Mouse (Mus musculus) embryo, embryonic 10 days (tissue): ENCODE measurements around the gene Mastl.
A peak's percentile ranks its signal among the peaks of the same experiment; 100 is the strongest.

Experiments used
- DNase-seq: peaks from one replicate; pipeline ENCODE4 v3.0.0-alpha.2; 2015; ENCODE audit warnings: low spot score

Mastl gene

DNA sequence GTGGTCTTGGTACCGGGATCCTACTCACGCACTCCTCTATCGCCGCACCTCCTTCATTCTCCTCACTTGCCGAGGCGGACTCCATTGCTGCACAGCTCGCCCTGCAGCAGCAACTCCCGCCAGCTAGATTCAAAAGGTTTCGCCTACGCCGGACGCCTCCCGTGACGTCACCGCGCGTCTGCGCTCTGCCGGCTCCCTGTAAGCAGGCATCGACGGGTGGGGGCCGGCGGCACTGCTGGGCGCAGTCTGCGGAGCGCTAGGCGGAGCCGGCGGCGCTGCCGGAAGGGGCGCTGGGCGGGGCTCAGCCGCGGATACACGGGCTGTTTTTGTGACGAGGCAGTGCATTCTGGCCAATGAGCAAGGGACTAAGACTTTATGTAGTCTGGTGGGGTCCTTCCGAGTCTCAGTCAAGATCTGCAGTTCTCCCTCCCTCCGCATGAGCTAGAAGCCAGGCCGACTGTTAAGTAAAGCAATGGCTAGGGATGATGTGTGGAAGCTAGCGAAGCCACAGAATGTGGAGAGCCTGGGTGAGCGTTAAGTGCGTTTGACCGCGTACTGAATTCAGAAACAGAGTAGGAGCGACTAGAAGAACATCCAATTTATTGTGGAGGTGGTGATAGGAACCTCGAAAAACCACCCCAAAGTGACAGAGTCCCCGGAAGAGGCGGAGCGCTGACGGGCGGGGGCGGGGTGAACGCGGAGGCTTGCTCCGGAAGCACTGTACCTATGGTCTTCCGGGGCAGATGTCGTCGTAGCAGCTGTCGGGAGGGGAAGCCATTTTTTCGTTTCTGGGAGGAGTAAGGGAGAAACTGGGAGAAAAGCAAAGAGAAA lies at the start of gene Mastl, which contains the start of gene Yme1l1:
TSS of gene Mastl (minus strand) at position 248 of the 831 bp plus-strand sequence.
TSS of gene Yme1l1 (plus strand) at position 593 of the 831 bp plus-strand sequence.
- DNase-seq: peak; percentile 99

DNA sequence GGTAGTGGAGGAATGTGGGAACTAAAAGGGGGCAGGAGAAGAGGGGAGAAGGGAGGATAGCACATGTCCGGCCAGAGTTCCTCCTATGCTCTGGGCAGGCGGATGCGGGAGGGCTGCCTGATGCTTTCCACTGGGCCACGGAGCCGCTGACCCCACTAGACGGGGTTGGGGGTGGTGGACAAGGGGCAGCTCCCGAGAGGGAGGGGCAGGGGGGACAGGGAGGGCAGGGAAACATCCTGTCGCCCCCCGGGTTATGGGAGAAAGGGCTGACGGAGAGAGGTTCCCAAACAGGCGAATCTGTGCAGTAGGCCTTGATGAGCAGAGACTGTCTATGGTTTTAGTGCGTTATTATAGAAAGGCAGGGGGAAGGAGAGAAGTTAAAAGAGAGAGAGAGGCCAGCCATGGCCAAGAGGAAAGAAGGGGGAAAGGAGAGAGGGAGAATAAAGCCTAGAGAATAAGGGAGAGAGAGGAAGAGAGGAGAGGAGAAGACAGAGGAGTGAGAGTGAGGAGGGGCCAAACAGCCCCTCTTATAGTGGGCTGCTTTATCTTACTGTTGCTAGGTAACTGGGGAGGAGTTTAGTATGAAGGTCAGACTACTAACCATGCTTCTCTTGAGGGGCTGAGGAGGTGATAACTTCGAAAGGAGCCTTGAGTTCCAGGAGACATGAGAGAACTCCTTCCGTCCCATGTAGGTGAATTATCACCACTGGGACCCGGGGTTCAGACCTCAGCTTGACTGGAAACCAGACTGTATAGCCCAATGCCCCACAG lies 47.3 kb upstream of the Mastl start:
- DNase-seq: no peak

DNA sequence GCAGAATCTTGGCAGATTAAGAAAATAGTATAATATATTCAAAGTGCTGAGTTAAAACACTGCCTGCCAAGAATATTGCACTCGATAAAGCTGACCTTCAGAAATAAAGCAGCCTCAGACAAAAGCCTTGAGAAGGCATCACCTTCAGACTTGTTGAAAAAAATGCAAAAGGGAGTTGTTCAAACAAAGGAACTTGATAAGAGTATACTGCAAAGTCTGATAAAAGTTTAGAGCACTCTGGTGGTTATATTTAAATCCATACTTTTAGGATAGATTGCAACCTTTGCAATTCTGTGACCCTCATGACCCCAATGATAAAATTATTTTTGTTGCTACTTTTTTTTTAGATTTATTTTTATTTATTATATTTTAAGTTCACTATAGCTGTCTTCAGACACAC lies 45.2 kb upstream of the Mastl start:
- DNase-seq: no peak

DNA sequence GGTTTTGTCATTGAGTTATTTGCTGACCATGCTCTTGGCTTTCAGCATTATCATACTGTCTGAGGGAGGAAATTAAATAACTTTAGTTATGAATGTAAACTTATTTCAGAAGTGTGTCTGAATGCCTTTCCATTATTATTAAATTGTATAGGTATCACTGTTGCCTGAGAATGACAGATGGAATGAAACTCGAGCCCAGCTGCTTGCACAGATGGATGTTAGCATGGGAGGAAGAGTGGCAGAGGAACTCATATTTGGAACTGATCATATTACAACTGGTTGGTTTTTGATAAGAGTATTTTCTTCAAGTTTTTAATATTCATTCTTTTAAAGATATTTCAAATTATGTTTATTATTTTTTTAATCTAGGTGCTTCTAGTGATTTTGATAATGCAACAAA lies 38.5 kb upstream of the Mastl start:
- no peak for DNase-seq

DNA sequence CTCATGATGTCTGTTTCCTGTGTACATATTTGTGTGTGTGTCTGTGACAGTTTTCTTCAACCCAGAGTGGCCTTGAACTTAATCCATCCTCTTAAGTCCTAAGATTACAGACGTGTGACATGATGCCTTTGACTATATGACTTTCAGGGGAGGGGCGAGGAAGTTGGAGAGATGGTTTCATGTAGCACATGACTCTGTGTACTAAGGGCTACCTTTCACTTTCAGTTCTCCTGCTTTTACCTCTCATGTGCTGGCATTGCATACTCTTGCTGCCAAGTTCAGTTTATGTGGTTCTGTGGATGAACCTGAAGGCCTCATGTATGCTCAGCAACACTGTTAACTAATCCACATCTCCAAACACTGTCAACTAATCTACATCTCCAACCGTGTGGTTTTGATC lies 16.5 kb upstream of the Mastl start:
- no peak for DNase-seq

DNA sequence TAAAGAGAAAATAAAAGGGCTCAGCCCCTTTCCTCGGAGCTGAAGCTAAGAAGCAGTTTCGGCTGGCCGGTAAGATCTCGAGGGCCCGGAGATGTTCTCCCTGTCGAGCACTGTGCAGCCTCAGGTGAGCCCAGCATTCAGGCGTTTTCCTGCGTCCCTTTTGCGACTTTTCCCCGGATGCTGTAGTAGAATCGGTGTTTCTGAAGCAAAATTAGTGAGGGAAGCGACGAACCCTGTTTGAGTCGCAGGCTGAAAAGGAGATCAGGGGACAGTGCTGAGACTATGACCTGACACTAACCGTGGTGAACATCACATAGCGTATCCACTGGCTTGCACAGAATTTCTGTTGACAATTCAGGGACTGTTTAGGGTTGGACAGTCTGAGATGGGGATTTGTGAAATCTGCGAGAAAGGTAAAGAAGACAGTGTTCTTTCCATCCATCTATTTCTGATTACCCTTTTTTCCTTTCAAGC lies 821 bp upstream of the Mastl start:
- DNase-seq: peak; percentile 15

DNA sequence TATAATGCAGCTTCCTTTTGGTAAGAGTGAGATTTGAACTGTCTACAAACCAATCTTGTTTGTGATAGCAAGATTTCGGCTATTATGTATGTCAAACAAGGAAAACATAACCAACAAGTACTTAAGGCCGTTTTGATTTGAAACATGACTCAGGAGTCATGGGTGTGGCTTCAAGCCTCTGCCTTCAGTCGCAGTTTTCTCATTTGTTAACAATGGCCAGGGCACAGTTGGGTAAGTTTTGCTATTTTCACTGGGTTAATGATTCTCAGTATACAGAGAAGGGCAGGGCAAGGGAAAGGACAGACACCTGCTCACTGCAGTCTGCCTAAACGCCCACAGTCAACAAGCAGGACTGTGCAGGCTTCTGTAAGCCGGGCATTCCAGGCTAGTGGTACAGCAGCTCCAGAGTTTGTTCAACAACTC lies 614 bp downstream of the Mastl start:
- peak; percentile 40 for DNase-seq

DNA sequence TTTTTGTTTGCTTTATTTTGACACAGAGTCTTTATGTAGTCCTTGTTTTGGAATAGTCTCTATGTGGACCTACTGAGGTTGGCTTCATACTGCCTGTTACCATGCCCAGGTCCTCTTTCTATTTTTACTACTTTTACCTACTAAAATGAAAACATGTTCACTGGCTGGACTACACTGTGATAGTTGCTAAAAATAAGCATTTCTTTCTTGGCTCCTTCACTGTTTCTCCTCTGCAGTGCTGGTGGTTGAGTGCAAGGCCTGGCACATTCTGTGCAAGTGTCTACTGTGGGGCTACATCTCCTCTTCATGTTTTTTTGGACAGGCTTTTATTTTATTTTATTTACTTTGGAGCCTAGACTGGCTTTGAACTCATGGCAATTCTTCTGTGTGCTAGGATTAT lies 36.3 kb downstream of the Mastl start:
- DNase-seq: no peak

DNA sequence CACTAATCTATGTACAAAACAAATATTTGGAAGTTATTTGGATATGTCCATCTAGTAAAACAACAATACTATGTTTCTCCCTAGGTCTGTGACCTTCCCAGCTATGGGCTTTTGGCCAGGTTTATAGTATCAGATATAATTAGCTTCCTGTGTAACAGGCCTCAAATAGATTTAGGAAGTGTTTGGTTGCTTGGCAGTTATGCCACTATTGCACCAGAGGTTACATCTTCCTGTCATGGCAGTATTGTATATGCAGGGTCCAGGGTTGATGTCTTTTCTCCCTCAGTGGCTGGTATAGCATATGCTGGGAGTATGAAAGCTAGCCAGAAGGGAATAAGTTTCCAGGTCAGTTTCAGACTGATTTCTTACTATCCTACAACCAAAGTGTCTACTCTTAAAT lies 53.6 kb downstream of the Mastl start:
- no peak for DNase-seq

DNA sequence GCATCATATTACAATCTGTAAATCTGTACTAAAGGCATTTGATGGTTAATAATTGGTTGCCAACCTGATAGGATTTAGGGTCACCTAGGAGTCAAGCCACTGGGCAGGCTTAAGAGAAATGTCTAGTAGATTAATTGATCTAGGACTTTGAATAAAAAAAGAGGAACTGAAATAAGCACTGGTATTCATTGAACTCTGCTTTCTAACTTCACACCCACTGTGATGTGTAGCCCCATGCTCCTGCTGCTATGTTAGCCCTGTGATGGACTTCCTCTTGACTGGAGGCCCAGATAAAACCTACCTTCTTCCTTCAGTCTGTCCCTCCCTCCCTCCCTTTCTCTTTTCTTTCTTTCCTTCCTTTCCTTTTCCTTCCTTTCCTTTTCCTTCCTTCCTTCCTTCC lies 58.8 kb downstream of the Mastl start:
- no peak for DNase-seq

DNA sequence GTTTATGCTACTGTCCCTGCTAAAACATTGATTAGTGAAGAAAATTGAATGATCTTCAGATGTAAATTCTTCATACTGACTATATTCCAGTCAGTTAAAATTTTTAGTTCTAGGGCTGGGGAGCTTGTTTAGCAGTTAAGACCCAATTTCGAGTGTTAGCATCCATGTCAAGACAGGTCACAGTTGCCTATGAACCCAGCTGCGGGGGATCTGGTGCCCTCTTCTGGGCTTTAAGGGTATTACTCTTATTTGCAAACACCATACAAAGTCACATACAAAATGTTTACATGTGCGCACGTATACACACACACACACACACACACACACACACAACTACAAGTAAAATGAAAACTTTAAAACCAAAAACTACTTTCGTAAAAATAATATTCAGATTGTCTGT lies 63.6 kb downstream of the Mastl start:
- DNase-seq: no peak

DNA sequence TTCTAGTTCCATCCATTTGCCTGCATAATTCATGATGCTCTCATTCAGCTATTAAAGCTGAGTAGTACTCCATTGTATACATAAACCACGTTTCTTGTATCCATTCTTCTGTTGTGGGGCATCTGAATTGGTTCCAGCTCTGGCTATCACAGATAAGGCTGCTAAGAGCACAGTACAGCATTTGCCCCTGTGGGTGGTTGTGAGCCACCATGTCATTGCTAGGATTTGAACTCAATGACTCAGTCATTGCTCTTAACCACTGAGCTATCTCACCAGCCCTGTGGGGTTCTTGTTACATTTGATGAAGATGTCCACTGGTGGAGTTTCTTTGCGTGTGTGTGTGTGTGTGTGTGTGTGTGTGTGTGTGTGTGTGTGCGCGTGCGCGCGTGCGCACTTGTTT lies 71.3 kb downstream of the Mastl start:
- no peak for DNase-seq

DNA sequence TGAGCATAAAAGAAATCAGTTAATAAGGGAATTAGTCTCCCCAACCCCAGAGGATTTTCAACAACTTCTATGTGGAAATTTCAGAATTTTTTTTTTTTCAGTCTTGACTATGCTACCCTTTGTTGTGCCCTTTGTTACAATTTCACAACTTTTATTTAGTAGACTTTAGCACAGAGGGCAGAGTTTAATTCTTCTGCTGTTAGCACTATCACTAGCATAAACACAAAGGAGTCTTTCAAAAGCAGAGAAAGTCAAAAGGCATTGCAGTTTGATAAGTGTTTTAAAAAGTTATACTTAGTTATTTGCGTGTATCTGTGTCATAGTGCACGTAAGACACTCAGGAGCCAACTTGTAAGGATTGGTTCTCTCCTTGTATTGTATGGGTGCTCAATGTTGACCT lies 77.2 kb downstream of the Mastl start:
- no peak for DNase-seq

DNA sequence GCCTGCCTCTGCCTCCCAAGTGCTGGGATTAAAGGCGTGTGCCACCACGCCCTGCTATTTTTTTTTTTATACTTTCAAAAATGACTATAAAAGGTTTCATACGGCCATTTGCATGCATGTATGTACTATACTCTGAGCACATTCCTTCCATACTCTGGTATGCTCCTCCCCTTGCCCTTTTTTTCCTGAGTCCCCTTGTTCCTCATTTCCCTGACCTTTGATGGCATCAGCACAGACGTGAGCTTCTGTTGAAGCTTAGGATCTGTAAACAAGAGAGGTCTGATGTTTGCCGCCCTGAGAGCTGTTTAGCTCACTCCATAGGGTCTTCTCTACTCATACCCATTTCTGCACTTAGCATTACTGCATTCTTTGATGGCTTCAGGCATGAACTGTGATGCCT lies 78.1 kb downstream of the Mastl start:
- DNase-seq: no peak

DNA sequence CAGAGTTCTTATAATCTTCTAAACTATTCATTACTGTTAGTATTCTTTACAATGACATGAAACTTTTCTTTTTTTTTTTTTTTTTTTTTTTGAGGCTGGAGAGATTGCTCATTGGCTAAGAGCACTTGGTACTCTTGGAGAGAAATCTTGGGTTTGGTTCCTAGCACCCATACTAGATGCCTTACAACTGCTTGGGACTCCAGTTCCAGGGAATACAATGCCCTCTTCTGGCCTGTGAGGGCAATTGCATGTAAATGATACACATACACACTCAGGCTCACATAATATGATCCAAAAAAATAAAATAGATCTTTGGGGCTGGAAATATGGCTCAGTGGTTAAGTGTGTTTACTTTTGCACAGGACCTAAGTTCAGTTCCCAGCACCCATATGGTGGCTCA lies 79.0 kb downstream of the Mastl start:
- no peak for DNase-seq

DNA sequence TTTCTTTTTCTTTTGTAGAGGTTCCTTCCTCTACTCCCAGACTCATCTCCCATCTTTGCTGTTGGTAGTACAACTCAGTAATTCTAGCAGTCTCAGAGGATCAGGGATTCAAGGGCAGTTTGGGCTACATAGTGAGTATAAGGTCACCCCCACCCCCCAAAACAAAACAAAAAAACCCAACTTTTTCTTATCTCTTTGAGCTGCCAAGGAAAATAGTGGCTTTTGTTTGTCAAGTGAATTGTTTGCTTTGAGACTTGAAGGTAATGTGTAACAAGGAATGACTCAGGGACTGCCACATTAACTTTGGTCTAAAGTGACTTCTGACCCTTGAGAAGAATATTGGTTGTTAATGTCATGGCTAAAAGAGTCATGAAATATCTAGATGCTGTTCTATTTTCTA lies 80.0 kb downstream of the Mastl start:
- no peak for DNase-seq

DNA sequence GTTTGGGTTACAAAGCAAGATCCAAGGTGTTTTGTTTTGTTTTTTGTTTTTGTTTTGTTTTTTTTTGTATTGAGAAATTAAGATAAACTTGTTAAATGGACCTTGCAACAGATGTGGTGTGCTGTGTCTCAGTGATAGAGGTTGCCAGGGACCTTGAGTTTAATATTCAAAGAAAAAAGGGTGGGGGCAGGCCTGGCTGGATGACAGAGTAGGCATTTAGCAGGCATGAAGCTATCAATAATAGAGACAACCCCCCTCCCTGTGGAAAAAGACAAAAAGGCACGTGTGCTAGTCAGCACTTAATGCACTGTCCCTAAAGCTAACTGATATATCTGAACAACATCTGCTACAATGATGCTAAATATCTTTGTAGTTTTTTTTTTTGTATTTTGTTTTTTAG lies 84.4 kb downstream of the Mastl start:
- no peak for DNase-seq

DNA sequence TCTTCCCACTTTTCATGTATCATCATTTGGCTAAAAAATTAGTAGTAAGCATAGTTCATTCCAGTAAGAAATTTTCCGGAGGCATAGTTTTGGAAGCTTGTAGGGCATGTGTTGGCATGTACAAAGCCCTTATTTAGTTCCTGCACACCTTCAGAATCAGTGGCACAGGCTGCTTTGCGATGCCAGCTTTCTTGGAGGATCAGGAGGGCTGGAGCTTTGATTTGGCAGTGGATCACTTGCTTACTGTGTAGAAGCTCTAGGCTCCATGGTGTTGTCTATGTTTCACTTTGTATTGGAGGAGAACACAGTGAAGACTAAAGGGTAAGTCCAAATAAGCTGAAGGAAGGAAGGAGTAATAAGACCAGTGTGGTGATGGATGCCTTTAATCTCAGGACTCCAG lies 85.3 kb downstream of the Mastl start:
- no peak for DNase-seq

DNA sequence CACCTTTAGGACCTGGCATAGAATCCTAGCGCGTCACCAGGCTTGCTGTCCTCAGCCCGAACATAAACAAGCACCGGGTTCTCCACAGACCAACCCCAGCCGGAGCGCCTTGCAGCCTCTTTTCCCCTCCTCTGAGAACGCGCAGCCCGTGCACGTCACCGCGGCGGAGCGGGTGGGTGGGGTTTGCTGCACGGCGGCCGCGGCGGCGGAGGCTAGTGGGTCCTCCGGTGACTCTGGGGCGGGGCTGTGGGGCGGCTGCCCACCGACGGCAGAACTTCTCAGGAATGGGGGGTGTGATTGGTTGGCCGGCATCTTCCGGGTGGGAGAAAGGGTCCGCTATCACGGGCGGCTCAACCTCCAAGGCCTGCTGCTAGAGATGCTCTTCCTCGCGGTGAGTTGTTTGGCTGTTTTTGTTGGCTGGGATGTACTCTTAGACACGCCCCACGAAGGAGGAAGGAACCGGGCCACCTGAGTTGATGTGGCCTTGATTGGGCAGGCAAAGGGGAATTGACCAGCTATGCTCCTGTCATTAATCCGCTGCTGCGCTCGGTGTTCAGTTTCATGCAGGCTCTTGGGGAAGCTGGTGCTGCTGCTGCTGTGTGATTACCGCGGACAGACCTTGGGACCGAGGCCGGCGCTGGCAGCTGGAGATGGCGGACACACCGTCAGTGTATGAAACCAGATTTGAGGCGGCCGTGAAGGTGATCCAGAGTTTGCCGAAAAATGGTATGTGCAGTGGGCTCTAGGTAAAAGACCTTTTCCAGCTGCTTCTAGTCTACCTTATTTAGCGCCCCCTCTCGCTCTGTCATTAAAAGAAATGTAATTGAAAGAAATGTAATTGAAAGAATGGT lies 86.7 kb downstream of the Mastl start:
- peak; percentile 93 for DNase-seq

DNA sequence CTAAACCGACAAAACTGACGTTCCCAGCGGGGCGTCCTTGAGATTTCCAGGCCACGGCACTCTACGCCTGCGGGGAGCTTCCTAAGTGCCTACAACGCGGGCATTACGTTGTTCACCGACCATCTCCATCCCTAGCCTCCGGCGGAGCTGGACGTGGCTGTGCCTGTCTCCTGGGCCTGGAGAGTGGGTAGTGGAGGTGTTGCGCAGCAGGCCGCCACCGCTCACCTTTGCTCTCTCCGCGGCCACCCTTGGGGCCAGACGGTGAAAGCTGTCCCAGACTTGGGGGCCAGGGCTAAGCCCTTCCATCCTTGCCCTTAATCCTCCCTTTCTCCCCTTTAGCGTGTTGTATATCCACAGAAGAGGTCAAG lies 87.5 kb downstream of the Mastl start:
- DNase-seq: no peak

DNA sequence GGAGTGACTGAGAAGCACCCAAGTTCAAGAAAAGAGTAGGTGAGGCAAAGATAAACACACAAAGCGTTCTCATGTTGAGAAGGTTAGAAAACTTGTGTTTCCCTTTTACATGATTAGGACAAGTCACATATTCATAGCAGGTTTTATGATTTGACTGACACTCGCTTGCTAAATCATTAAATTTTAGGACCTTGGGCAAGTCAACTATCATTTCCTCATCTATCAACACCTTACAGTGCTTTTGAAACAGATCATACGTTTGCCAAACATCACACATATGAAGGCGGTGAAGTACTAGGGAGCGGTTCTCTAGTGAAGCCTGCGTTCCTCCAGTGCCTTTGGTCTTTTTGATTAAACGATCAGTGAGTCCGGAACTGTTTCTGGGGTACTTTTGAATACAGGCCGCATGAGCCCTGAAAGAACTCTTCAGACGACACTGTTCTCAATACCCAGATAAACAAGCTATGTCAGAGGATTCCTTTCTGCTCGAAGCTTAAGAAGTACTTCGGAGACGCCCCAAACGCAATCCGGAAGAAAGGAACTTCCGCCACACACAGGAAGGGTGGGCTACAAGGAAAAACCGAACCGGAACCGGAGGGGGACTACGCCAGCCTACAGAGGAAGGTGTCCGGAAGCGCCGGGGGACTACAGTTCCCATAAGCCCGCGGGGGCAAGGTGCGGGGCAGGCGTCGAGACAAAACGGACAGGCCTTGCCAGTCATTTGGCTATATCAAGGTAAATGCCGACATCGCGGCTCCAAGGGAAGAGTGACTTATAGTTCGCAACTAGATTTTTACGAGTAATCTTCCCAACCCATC lies 88.1 kb downstream of the Mastl start, which contains the start of gene Acbd5:
TSS of gene Acbd5 (plus strand) at position 616 of the 818 bp plus-strand sequence.
- peak; percentile 97 for DNase-seq
